Mouse (Mus musculus) heart, embryonic 13.5 days (tissue): ENCODE results near the gene Fbxl3. TPM values are rescaled to one million over a fixed set of nuclear protein-coding genes. Genes with fewer than 3 reads are reported as not detected.

ENCODE experiments used
- ATAC-seq: fragments of 200-750 bp; cut with Nextera tagmentation; 2 replicates; pipeline ENCODE4 v1.8.0; 2017; ENCODE audit warnings: moderate TSS enrichment; ENCODE audit not compliant: insufficient number of reproducible peaks, low FRiP score, low TSS enrichment; ENCODE audit errors: extremely low read depth
- H3K27ac ChIP-seq: fragments of 300-500 bp; sonication (generic); replicated peaks from 2 replicates; pipeline ENCODE4 v1.5.1; 2015; ENCODE audit warnings: moderate library complexity, mild to moderate bottlenecking, inconsistent platforms
- H3K27me3 ChIP-seq: fragments of 300-500 bp; sonication (generic); replicated peaks from 2 replicates; pipeline ENCODE4 v1.6.1; 2015; ENCODE audit warnings: mild to moderate bottlenecking, inconsistent platforms
- H3K36me3 ChIP-seq: fragments of 300-500 bp; sonication (generic); 2 replicates; pipeline ENCODE4 v1.6.1; 2015; ENCODE audit warnings: mild to moderate bottlenecking, inconsistent platforms
- H3K4me1 ChIP-seq: fragments of 300-500 bp; sonication (generic); 2 replicates; pipeline ENCODE4 v1.6.1; 2015; ENCODE audit warnings: inconsistent platforms
- H3K4me2 ChIP-seq: fragments of 300-500 bp; sonication (generic); 2 replicates; pipeline ENCODE4 v1.6.1; 2015; ENCODE audit warnings: inconsistent platforms, mild to moderate bottlenecking, moderate library complexity
- H3K4me3 ChIP-seq: fragments of 300-500 bp; sonication (generic); 2 replicates; pipeline ENCODE4 v1.5.1; 2015; ENCODE audit warnings: moderate library complexity, mild to moderate bottlenecking, inconsistent platforms
- H3K9ac ChIP-seq: fragments of 300-500 bp; sonication (generic); 2 replicates; pipeline ENCODE4 v1.6.1; 2015; ENCODE audit warnings: inconsistent platforms, mild to moderate bottlenecking, moderate library complexity
- H3K9me3 ChIP-seq: fragments of 300-500 bp; sonication (generic); 2 replicates; pipeline ENCODE4 v1.6.1; 2016; ENCODE audit warnings: inconsistent platforms
- WGBS: fragments of 180-500 bp; shearing (Covaris S2); methylation state at CpG from one replicate; pipeline ENCODE4 v1.1.7; 2015; ENCODE audit warnings: mixed read lengths; 5-methylcytosine and 5-hydroxymethylcytosine counted together
- polyA plus RNA-seq: library from polyadenylated mRNA; unstranded; fragments of >200 nt; fragmentation: Nextera tagmentation; extraction: Ambion mirVana; gene quantifications from 2 replicates; pipeline ENCODE4 v1.2.1, GENCODE M21; 2015

The Fbxl3 gene
- polyA plus RNA-seq, 1 experiment from 2014 or later = 18.8 TPM

- ATAC-seq = no peak
- no peaks in the 10 kb centered on the region for H3K27me3 ChIP-seq
- no peaks in the 10 kb centered on the region for H3K4me1 ChIP-seq
- H3K4me3 ChIP-seq = no peak overlapping the region
- H3K9me3 ChIP-seq = no peaks in the 10 kb centered on the region
- no peak overlapping the region for H3K4me2 ChIP-seq
- H3K36me3 ChIP-seq = peaks cover 75% of the 10 kb centered on the region
- no peak overlapping the region for H3K9ac ChIP-seq
- 86% methylated on average over 9 of the region's 9 CpGs for WGBS
- H3K27ac ChIP-seq = no peak overlapping the region
Observed at GRCm38 (mm10) chr14:103079209-103079977, 20.0 kb downstream of the Fbxl3 start.

- Histone ChIP-seq H3K36me3 (peaks cover 81% of the 10 kb centered on the region), H3K4me1 (no peaks in the 10 kb centered on the region), H3K27ac (no peak overlapping the region), H3K9ac (no peak overlapping the region), H3K4me2 (no peak overlapping the region), H3K27me3 (no peaks in the 10 kb centered on the region), H3K4me3 (no peak overlapping the region), H3K9me3 (no peaks in the 10 kb centered on the region)
- no peak for ATAC-seq
- WGBS = 86% methylated on average over 16 of the region's 16 CpGs
Observed at GRCm38 (mm10) chr14:103078006-103078912, 21.1 kb downstream of the Fbxl3 start.

GRCm38 (mm10) chr14:103077272-103078005, 21.9 kb downstream of the Fbxl3 start:
- WGBS = 82% methylated on average over 9 of the region's 9 CpGs
- Histone ChIP-seq H3K4me2 (no peak overlapping the region), H3K9ac (no peak overlapping the region), H3K27ac (no peak overlapping the region), H3K27me3 (no peaks in the 10 kb centered on the region), H3K36me3 (peaks cover 82% of the 10 kb centered on the region), H3K4me3 (no peak overlapping the region), H3K4me1 (no peaks in the 10 kb centered on the region), H3K9me3 (no peaks in the 10 kb centered on the region)
- ATAC-seq = no peak

GRCm38 (mm10) chr14:103075166-103075565, 24.2 kb downstream of the Fbxl3 start:
- Histone ChIP-seq H3K4me3 (no peak overlapping the region), H3K27ac (no peak overlapping the region), H3K9ac (no peak overlapping the region), H3K9me3 (no peaks in the 10 kb centered on the region), H3K36me3 (peaks cover 81% of the 10 kb centered on the region), H3K27me3 (no peaks in the 10 kb centered on the region), H3K4me2 (no peak overlapping the region), H3K4me1 (peaks cover 5% of the 10 kb centered on the region)
- no peak for ATAC-seq
- 72% methylated on average over 7 of the region's 7 CpGs for WGBS

GRCm38 (mm10) chr14:103073825-103074224, 25.5 kb downstream of the Fbxl3 start:
- ATAC-seq = no peak
- Histone ChIP-seq H3K4me3 (no peak overlapping the region), H3K9me3 (no peaks in the 10 kb centered on the region), H3K27me3 (no peaks in the 10 kb centered on the region), H3K4me1 (peaks cover 11% of the 10 kb centered on the region), H3K4me2 (no peak overlapping the region), H3K27ac (no peak overlapping the region), H3K36me3 (peaks cover 72% of the 10 kb centered on the region), H3K9ac (no peak overlapping the region)
- WGBS = 94% methylated on average over 8 of the region's 8 CpGs

- H3K9ac ChIP-seq = no peak overlapping the region
- no peaks in the 10 kb centered on the region for H3K27me3 ChIP-seq
- H3K4me2 ChIP-seq = no peak overlapping the region
- peaks cover 11% of the 10 kb centered on the region for H3K4me1 ChIP-seq
- H3K27ac ChIP-seq = no peak overlapping the region
- no peaks in the 10 kb centered on the region for H3K9me3 ChIP-seq
- no peak overlapping the region for H3K4me3 ChIP-seq
- 83% methylated on average over 4 of the region's 4 CpGs for WGBS
- ATAC-seq = no peak
- H3K36me3 ChIP-seq = peaks cover 61% of the 10 kb centered on the region
Observed at GRCm38 (mm10) chr14:103072731-103073130, 26.6 kb downstream of the Fbxl3 start.

GRCm38 (mm10) chr14:103071471-103071870, 27.9 kb downstream of the Fbxl3 start:
- H3K27me3 ChIP-seq = no peaks in the 10 kb centered on the region
- peaks cover 48% of the 10 kb centered on the region for H3K36me3 ChIP-seq
- H3K27ac ChIP-seq = no peak overlapping the region
- H3K4me1 ChIP-seq = peaks cover 11% of the 10 kb centered on the region
- H3K4me2 ChIP-seq = peak overlapping the region; percentile 99
- H3K9me3 ChIP-seq = no peaks in the 10 kb centered on the region
- H3K9ac ChIP-seq = no peak overlapping the region
- ATAC-seq = no peak
- H3K4me3 ChIP-seq = peak overlapping the region; percentile 83
- 86% methylated on average over 12 of the region's 12 CpGs for WGBS

GRCm38 (mm10) chr14:103070790-103071189, 28.6 kb downstream of the Fbxl3 start:
- no peak for ATAC-seq
- WGBS = 2% methylated on average over 10 of the region's 10 CpGs
- Histone ChIP-seq H3K4me3 (peak overlapping the region; percentile 83), H3K9me3 (no peaks in the 10 kb centered on the region), H3K4me1 (peaks cover 11% of the 10 kb centered on the region), H3K27me3 (no peaks in the 10 kb centered on the region), H3K27ac (peak overlapping the region; percentile 93), H3K4me2 (peak overlapping the region; percentile 99), H3K36me3 (peaks cover 41% of the 10 kb centered on the region), H3K9ac (peak overlapping the region; percentile 91)

- peaks cover 17% of the 10 kb centered on the region for H3K4me1 ChIP-seq
- peak within 1 kb of the TSS; percentile 93 for H3K27ac ChIP-seq
Observed at GRCm38 (mm10) chr14:103069864-103070611, 29.3 kb downstream of the Fbxl3 start, which contains the start of gene Cln5. TSS of gene Cln5 (plus strand) at chr14:103070216.

GRCm38 (mm10) chr14:103069465-103069863, 29.9 kb downstream of the Fbxl3 start:
- WGBS = 15% methylated on average over 12 of the region's 12 CpGs
- Histone ChIP-seq H3K36me3 (peaks cover 28% of the 10 kb centered on the region), H3K27me3 (no peaks in the 10 kb centered on the region), H3K27ac (peak overlapping the region; percentile 93), H3K4me1 (peaks cover 17% of the 10 kb centered on the region), H3K4me3 (peak overlapping the region; percentile 83), H3K4me2 (peak overlapping the region; percentile 99), H3K9ac (peak overlapping the region; percentile 91), H3K9me3 (no peaks in the 10 kb centered on the region)
- ATAC-seq = no peak; the same call in 1 of the 2 replicates

More at GRCm38 (mm10) chr14:103069864-103070611, 29.3 kb downstream of the Fbxl3 start, which contains the start of gene Cln5:
- Histone ChIP-seq H3K4me2 (peak within 1 kb of the TSS; percentile 99), H3K9me3 (no peaks in the 10 kb centered on the region), H3K27me3 (no peaks in the 10 kb centered on the region), H3K36me3 (peaks cover 34% of the 10 kb centered on the region), H3K4me3 (peak within 1 kb of the TSS; percentile 83), H3K9ac (peak within 1 kb of the TSS; percentile 91)
- peak; percentile 96 for ATAC-seq
- WGBS = under 1% methylated on average over 65 of the region's 65 CpGs
